Mouse (Mus musculus) liver, embryonic 16.5 days (tissue): Measurements from ENCODE around the gene Asap2. TPM values are rescaled to one million over a fixed set of nuclear protein-coding genes. Genes with fewer than 3 reads are reported as not detected.

ENCODE experiments used
- ATAC-seq: fragments of 200-750 bp; cut with Nextera tagmentation; 2 replicates; pipeline ENCODE4 v1.8.0; 2017; ENCODE audit warnings: low read depth, mild to moderate bottlenecking, moderate number of reproducible peaks, moderate library complexity
- H3K27ac ChIP-seq: fragments of 300-500 bp; sonication (generic); 2 replicates; pipeline ENCODE4 v1.5.1; 2014; ENCODE audit warnings: mild to moderate bottlenecking, low read length
- H3K27me3 ChIP-seq: fragments of 300-500 bp; sonication (generic); 2 replicates; pipeline ENCODE4 v1.6.1; 2014; ENCODE audit warnings: low read depth, low read length, mixed read lengths; ENCODE audit not compliant: control insufficient read depth, insufficient read depth
- H3K36me3 ChIP-seq: fragments of 300-500 bp; sonication (generic); 2 replicates; pipeline ENCODE4 v1.6.1; 2014; ENCODE audit warnings: mild to moderate bottlenecking; ENCODE audit not compliant: control insufficient read depth, insufficient read depth
- H3K4me1 ChIP-seq: fragments of 300-500 bp; sonication (generic); 2 replicates; pipeline ENCODE4 v1.6.1; 2014; ENCODE audit warnings: low read depth, low read length, mixed read lengths; ENCODE audit not compliant: control insufficient read depth
- H3K4me2 ChIP-seq: fragments of 300-500 bp; sonication (generic); 2 replicates; pipeline ENCODE4 v1.6.1; 2014; ENCODE audit warnings: low read depth, low read length, mixed read lengths
- H3K4me3 ChIP-seq: fragments of 300-500 bp; sonication (generic); 2 replicates; pipeline ENCODE4 v1.5.1; 2014; ENCODE audit warnings: low read depth, mild to moderate bottlenecking, low read length
- H3K9ac ChIP-seq: fragments of 300-500 bp; sonication (generic); 2 replicates; pipeline ENCODE4 v1.6.1; 2014; ENCODE audit warnings: low read depth, low read length
- H3K9me3 ChIP-seq: fragments of 300-500 bp; sonication (generic); replicated peaks from 2 replicates; pipeline ENCODE4 v1.6.1; 2016; ENCODE audit warnings: low read length; ENCODE audit not compliant: control insufficient read depth
- WGBS: fragments of 180-500 bp; shearing (Covaris S2); extraction: QIAGEN DNeasy Blood & Tissue Kit; methylation state at CpG from one replicate; pipeline ENCODE4 v1.1.7; 2014; ENCODE audit not compliant: insufficient replicate concordance; 5-methylcytosine and 5-hydroxymethylcytosine counted together
- polyA plus RNA-seq: library from polyadenylated mRNA; unstranded; fragments of >200 nt; fragmentation: Nextera tagmentation; extraction: Ambion mirVana; gene quantifications from 2 replicates; pipeline ENCODE4 v1.2.1, GENCODE M21; 2015

The Asap2 gene
- polyA plus RNA-seq, 1 experiment from 2014 or later: 1.5 TPM

- no peaks in the 10 kb centered on the region for H3K27me3 ChIP-seq
- no peak for ATAC-seq
- no peak overlapping the region for H3K4me3 ChIP-seq
- H3K4me1 ChIP-seq: no peaks in the 10 kb centered on the region
- no peak overlapping the region for H3K9ac ChIP-seq
- H3K9me3 ChIP-seq: no peaks in the 10 kb centered on the region
- H3K36me3 ChIP-seq: peaks cover 2% of the 10 kb centered on the region; the same call in 1 of the 2 replicates
- 75% methylated on average over 7 of the region's 7 CpGs for WGBS
- no peak overlapping the region for H3K27ac ChIP-seq
- no peak overlapping the region for H3K4me2 ChIP-seq
Observed at GRCm38 (mm10) chr12:21274446-21274845, 284.2 kb downstream of the Asap2 start.

GRCm38 (mm10) chr12:21277352-21277864, 287.1 kb downstream of the Asap2 start:
- H3K4me3 ChIP-seq: no peak overlapping the region
- no peaks in the 10 kb centered on the region for H3K4me1 ChIP-seq
- ATAC-seq: no peak
- 55% methylated on average over 1 of the region's 1 CpGs for WGBS
- no peak overlapping the region for H3K9ac ChIP-seq
- no peak overlapping the region for H3K27ac ChIP-seq
- no peaks in the 10 kb centered on the region for H3K36me3 ChIP-seq
- H3K9me3 ChIP-seq: no peaks in the 10 kb centered on the region
- no peak overlapping the region for H3K4me2 ChIP-seq
- H3K27me3 ChIP-seq: no peaks in the 10 kb centered on the region

- peaks cover 20% of the 10 kb centered on the region for H3K4me1 ChIP-seq
- H3K4me2 ChIP-seq: peak within 1 kb of the TSS; percentile 96
- H3K36me3 ChIP-seq: no peaks in the 10 kb centered on the region
- H3K27ac ChIP-seq: peak within 1 kb of the TSS; percentile 87
- no peaks in the 10 kb centered on the region for H3K9me3 ChIP-seq
- WGBS: 47% methylated on average over 11 of the region's 11 CpGs
- peak within 1 kb of the TSS; percentile 89 for H3K9ac ChIP-seq
- no peak for ATAC-seq
- no peaks in the 10 kb centered on the region for H3K27me3 ChIP-seq
- peak within 1 kb of the TSS; percentile 96 for H3K4me3 ChIP-seq
Observed at GRCm38 (mm10) chr12:21284761-21285441, 294.6 kb downstream of the Asap2 start, which contains the start of gene Cpsf3. Gene Cpsf3, plus strand, starts transcription at chr12:21285391.

- Histone ChIP-seq H3K4me3 (peak overlapping the region; percentile 96), H3K9me3 (no peaks in the 10 kb centered on the region), H3K27ac (peak overlapping the region; percentile 73), H3K4me2 (peak overlapping the region; percentile 96), H3K36me3 (no peaks in the 10 kb centered on the region; the same call in 1 of the 2 replicates), H3K9ac (peak overlapping the region; percentile 89), H3K27me3 (no peaks in the 10 kb centered on the region), H3K4me1 (peaks cover 20% of the 10 kb centered on the region)
- peak; percentile 77 for ATAC-seq
- under 1% methylated on average over 47 of the region's 47 CpGs for WGBS
Observed at GRCm38 (mm10) chr12:21285508-21286242, 295.4 kb downstream of the Asap2 start.

- H3K27me3 ChIP-seq: no peaks in the 10 kb centered on the region
- H3K9ac ChIP-seq: peak within 1 kb of the TSS; percentile 89
- H3K27ac ChIP-seq: peak within 1 kb of the TSS; percentile 87
- H3K4me1 ChIP-seq: peaks cover 20% of the 10 kb centered on the region
- peak within 1 kb of the TSS; percentile 96 for H3K4me3 ChIP-seq
- ATAC-seq: peak; percentile 93
- H3K36me3 ChIP-seq: no peaks in the 10 kb centered on the region; the same call in 1 of the 2 replicates
- peak within 1 kb of the TSS; percentile 96 for H3K4me2 ChIP-seq
- H3K9me3 ChIP-seq: no peaks in the 10 kb centered on the region
- WGBS: under 1% methylated on average over 28 of the region's 28 CpGs
Observed at GRCm38 (mm10) chr12:21286243-21286622, 296.0 kb downstream of the Asap2 start, which contains the start of gene Itgb1bp1. Gene Itgb1bp1, minus strand, starts transcription at chr12:21286284.

- peak overlapping the region; percentile 96 for H3K4me3 ChIP-seq
- peak overlapping the region; percentile 96 for H3K4me2 ChIP-seq
- H3K36me3 ChIP-seq: peaks cover 5% of the 10 kb centered on the region
- H3K27ac ChIP-seq: peak overlapping the region; percentile 87
- no peaks in the 10 kb centered on the region for H3K9me3 ChIP-seq
- no peaks in the 10 kb centered on the region for H3K27me3 ChIP-seq
- 12% methylated on average over 18 of the region's 18 CpGs for WGBS
- peak overlapping the region; percentile 89 for H3K9ac ChIP-seq
- ATAC-seq: no peak
- H3K4me1 ChIP-seq: peaks cover 20% of the 10 kb centered on the region
Observed at GRCm38 (mm10) chr12:21286712-21287650, 296.7 kb downstream of the Asap2 start.

GRCm38 (mm10) chr12:21288716-21289395, 298.6 kb downstream of the Asap2 start:
- no peak overlapping the region for H3K4me3 ChIP-seq

GRCm38 (mm10) chr12:21289651-21290050, 299.4 kb downstream of the Asap2 start:
- H3K9me3 ChIP-seq: no peaks in the 10 kb centered on the region
- H3K36me3 ChIP-seq: peaks cover 19% of the 10 kb centered on the region
- 78% methylated on average over 6 of the region's 6 CpGs for WGBS
- no peaks in the 10 kb centered on the region for H3K27me3 ChIP-seq
- ATAC-seq: no peak
- no peak overlapping the region for H3K27ac ChIP-seq
- peaks cover 20% of the 10 kb centered on the region for H3K4me1 ChIP-seq
- H3K9ac ChIP-seq: no peak overlapping the region
- H3K4me2 ChIP-seq: no peak overlapping the region
- no peak overlapping the region for H3K4me3 ChIP-seq

More at GRCm38 (mm10) chr12:21288716-21289395, 298.6 kb downstream of the Asap2 start:
- peaks cover 20% of the 10 kb centered on the region for H3K4me1 ChIP-seq
- no peak overlapping the region for H3K27ac ChIP-seq
- no peaks in the 10 kb centered on the region for H3K27me3 ChIP-seq
- H3K9me3 ChIP-seq: no peaks in the 10 kb centered on the region
- H3K9ac ChIP-seq: no peak overlapping the region
- no peak overlapping the region for H3K4me2 ChIP-seq
- peaks cover 14% of the 10 kb centered on the region for H3K36me3 ChIP-seq
- WGBS: 83% methylated on average over 3 of the region's 3 CpGs
- no peak for ATAC-seq
